Mouse (Mus musculus): ENCODE results near the gene Krt17. TPM values are rescaled to one million over a fixed set of nuclear protein-coding genes. Genes with fewer than 3 reads are reported as not detected.

Krt17 gene
- polyA plus RNA-seq, 1 experiment = 0.11 TPM

GRCm38 (mm10) chr11:100221741-100222140, 39.1 kb downstream of the Krt17 start:
- no peak for TF ChIP-seq POLR2A (IDR thresholded peaks at IDR 0.05; ENCODE audit: low read depth, low read length)
- TF ChIP-seq CTCF (IDR thresholded peaks at IDR 0.05; ENCODE audit: extremely low read depth, insufficient read length, insufficient replicate concordance, low read depth, low read length) = no peak
- H3K27ac ChIP-seq (ENCODE audit: insufficient read depth, low read depth, low read length) = no peak overlapping the region
- no peaks in the 10 kb centered on the region for H3K27me3 ChIP-seq (ENCODE audit: control insufficient read depth, insufficient read depth, low read length)
- H3K36me3 ChIP-seq (ENCODE audit: control insufficient read depth, insufficient read depth, low read length) = no peaks in the 10 kb centered on the region
- WGBS = 27% methylated on average over 8 of the region's 8 CpGs
- no peak overlapping the region for H3K4me3 ChIP-seq (ENCODE audit: low read depth, low read length)
- no peaks in the 10 kb centered on the region for H3K4me1 ChIP-seq (ENCODE audit: control insufficient read depth, insufficient read depth, insufficient read length, low read length)

DNA sequence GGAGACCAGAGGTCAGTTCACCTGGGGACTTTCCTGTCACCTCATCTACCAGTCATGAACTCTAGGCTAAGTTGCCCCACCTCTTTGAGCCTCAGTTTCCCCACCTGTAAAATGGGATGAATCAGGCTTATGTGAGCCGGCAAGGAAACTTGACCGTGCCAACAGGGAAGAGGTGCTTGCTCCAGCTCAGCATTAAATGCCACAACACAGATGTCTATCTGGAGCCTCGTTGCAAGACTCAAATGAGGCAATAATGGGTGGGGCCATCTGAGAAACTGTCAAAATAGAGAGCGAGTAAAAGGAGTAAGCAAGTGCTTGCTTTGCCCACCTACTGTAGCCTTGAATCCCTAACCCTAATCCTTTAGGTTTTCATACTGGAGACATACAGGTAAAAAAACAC, 41.5 kb downstream of the Krt17 start:
- H3K36me3 ChIP-seq (ENCODE audit: control insufficient read depth, insufficient read depth, low read length) = no peaks in the 10 kb centered on the region
- H3K27ac ChIP-seq (ENCODE audit: insufficient read depth, low read depth, low read length) = no peak overlapping the region
- H3K4me1 ChIP-seq (ENCODE audit: control insufficient read depth, insufficient read depth, insufficient read length, low read length) = no peaks in the 10 kb centered on the region
- H3K4me3 ChIP-seq (ENCODE audit: low read depth, low read length) = no peak overlapping the region
- no peak for TF ChIP-seq CTCF (IDR thresholded peaks at IDR 0.05; ENCODE audit: extremely low read depth, insufficient read length, insufficient replicate concordance, low read depth, low read length)
- TF ChIP-seq POLR2A (IDR thresholded peaks at IDR 0.05; ENCODE audit: low read depth, low read length) = no peak
- WGBS = 72% methylated on average over 4 of the region's 4 CpGs
- no peaks in the 10 kb centered on the region for H3K27me3 ChIP-seq (ENCODE audit: control insufficient read depth, insufficient read depth, low read length)

DNA sequence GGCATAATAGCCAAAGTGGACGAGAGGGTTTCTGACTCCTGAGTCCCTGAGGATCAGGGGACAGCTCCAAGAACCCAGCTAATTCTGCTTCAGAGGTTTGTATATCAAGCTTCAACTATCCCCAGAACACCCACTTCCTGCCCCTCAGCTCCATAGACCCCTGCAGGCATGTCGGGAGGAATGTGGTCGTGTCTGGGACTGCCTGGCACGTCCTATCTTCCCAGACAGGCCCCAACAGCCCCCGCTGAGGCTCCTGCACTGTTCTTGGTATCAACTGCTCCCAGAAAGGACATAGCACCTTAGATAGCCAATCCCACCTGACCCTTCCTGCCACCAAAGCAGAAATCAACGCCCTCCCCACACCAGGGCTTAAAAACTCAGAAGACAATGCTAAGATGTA, 52.3 kb downstream of the Krt17 start:
- Histone ChIP-seq H3K4me1 (ENCODE audit: control insufficient read depth, insufficient read depth, insufficient read length, low read length) (peaks cover 5% of the 10 kb centered on the region; the same call in 1 of the 2 replicates), H3K4me3 (ENCODE audit: low read depth, low read length) (no peak overlapping the region), H3K27me3 (ENCODE audit: control insufficient read depth, insufficient read depth, low read length) (peaks cover 5% of the 10 kb centered on the region; the same call in 1 of the 2 replicates), H3K36me3 (ENCODE audit: control insufficient read depth, insufficient read depth, low read length) (no peaks in the 10 kb centered on the region), H3K27ac (ENCODE audit: insufficient read depth, low read depth, low read length) (no peak overlapping the region)
- 40% methylated on average over 6 of the region's 6 CpGs for WGBS
- no peak for TF ChIP-seq CTCF (IDR thresholded peaks at IDR 0.05; ENCODE audit: extremely low read depth, insufficient read length, insufficient replicate concordance, low read depth, low read length)
- TF ChIP-seq POLR2A (IDR thresholded peaks at IDR 0.05; ENCODE audit: low read depth, low read length) = no peak

GRCm38 (mm10) chr11:100207498-100207897, 53.3 kb downstream of the Krt17 start, which contains the start of gene Krt14:
Krt14 (minus strand) TSS chr11:100207548.
- H3K27me3 ChIP-seq (ENCODE audit: control insufficient read depth, insufficient read depth, low read length) = peaks cover 5% of the 10 kb centered on the region; the same call in 1 of the 2 replicates
- H3K36me3 ChIP-seq (ENCODE audit: control insufficient read depth, insufficient read depth, low read length) = no peaks in the 10 kb centered on the region
- no peak within 1 kb of the TSS for H3K27ac ChIP-seq (ENCODE audit: insufficient read depth, low read depth, low read length)
- no peak within 1 kb of the TSS for H3K4me3 ChIP-seq (ENCODE audit: low read depth, low read length)
- H3K4me1 ChIP-seq (ENCODE audit: control insufficient read depth, insufficient read depth, insufficient read length, low read length) = peaks cover 6% of the 10 kb centered on the region; the same call in 1 of the 2 replicates
- TF ChIP-seq POLR2A (IDR thresholded peaks at IDR 0.05; ENCODE audit: low read depth, low read length) = no peak
- 84% methylated on average over 8 of the region's 8 CpGs for WGBS

Other genes starting within 250 kb of the Krt17 start
- not detected in 2 replicates for gene Krt33a, start 244.8 kb downstream of the Krt17 start, polyA plus RNA-seq (2012; rRNA removed)
- not detected in 2 replicates for gene Krt33b, start 231.2 kb downstream of the Krt17 start, polyA plus RNA-seq (2012; rRNA removed)
- not detected in 2 replicates for gene Krt34, start 219.5 kb downstream of the Krt17 start, polyA plus RNA-seq (2012; rRNA removed)
- gene Krt31, start 210.5 kb downstream of the Krt17 start, polyA plus RNA-seq (2012; rRNA removed) = 0.20 TPM in 1 of 2 replicates, not detected in the other
- gene Krt32, start 172.8 kb downstream of the Krt17 start, polyA plus RNA-seq (2012; rRNA removed) = not detected in 2 replicates
- gene Krt35, start 164.8 kb downstream of the Krt17 start, polyA plus RNA-seq (2012; rRNA removed) = not detected in 2 replicates
- not detected in 2 replicates for gene Krt36, start 155.4 kb downstream of the Krt17 start, polyA plus RNA-seq (2012; rRNA removed)
- gene Krt13, start 139.5 kb downstream of the Krt17 start, polyA plus RNA-seq (2012; rRNA removed) = 1.0 TPM in 1 of 2 replicates, not detected in the other
- gene Krt15, start 125.1 kb downstream of the Krt17 start, polyA plus RNA-seq (2012; rRNA removed) = 0.32 and 1.1 TPM in 2 replicates
- 1,218 and 2,324 TPM in 2 replicates for gene Krt19, start 112.4 kb downstream of the Krt17 start, polyA plus RNA-seq (2012; rRNA removed)
- not detected in 2 replicates for gene Krt9, start 67.8 kb downstream of the Krt17 start, polyA plus RNA-seq (2012; rRNA removed)
- 0.27 TPM in 1 of 2 replicates, not detected in the other for gene Krt14, start 53.5 kb downstream of the Krt17 start, polyA plus RNA-seq (2012; rRNA removed)
- gene Krt16, start 12.1 kb downstream of the Krt17 start, polyA plus RNA-seq (2012; rRNA removed) = 0.08 TPM in 1 of 2 replicates, not detected in the other
- 0.09 TPM in 1 of 2 replicates, not detected in the other for gene Krt42, start 8.8 kb upstream of the Krt17 start, polyA plus RNA-seq (2012; rRNA removed)
- gene Eif1, start 58.9 kb upstream of the Krt17 start, polyA plus RNA-seq (2012; rRNA removed) = 49.3 and 102 TPM in 2 replicates
- 0.38 and 336 TPM in 2 replicates for gene Gast, start 73.4 kb upstream of the Krt17 start, polyA plus RNA-seq (2012; rRNA removed)
- 2.7 and 4.6 TPM in 2 replicates for gene Hap1, start 95.1 kb upstream of the Krt17 start, polyA plus RNA-seq (2012; rRNA removed)
- gene Jup, start 136.7 kb upstream of the Krt17 start, polyA plus RNA-seq (2012; rRNA removed) = 253 and 689 TPM in 2 replicates
- gene P3h4, start 153.8 kb upstream of the Krt17 start, polyA plus RNA-seq (2012; rRNA removed) = 11.4 and 12.8 TPM in 2 replicates
- 7.2 and 10.0 TPM in 2 replicates for gene Fkbp10, start 154.7 kb upstream of the Krt17 start, polyA plus RNA-seq (2012; rRNA removed)
- 7.9 and 8.4 TPM in 2 replicates for gene Nt5c3b, start 180.8 kb upstream of the Krt17 start, polyA plus RNA-seq (2012; rRNA removed)
- 0.04 TPM in 1 of 2 replicates, not detected in the other for gene Klhl10, start 180.9 kb upstream of the Krt17 start, polyA plus RNA-seq (2012; rRNA removed)
- 1.7 TPM in 2 replicates for gene Klhl11, start 211.7 kb upstream of the Krt17 start, polyA plus RNA-seq (2012; rRNA removed)

Data from small intestine, adult 2 months (tissue).